Mouse (Mus musculus) embryo, embryonic 11.5 days (tissue): ENCODE data around the gene Col17a1.

Experiments
- DNase-seq: peaks from one replicate; pipeline ENCODE4 v3.0.0-alpha.2; 2012; ENCODE audit warnings: low read depth, low spot score

Gene Col17a1

GRCm38 (mm10) chr19:47667601-47668000, 24.3 kb downstream of the Col17a1 start:
- no peak for DNase-seq

GRCm38 (mm10) chr19:47659765-47660408, 32.0 kb downstream of the Col17a1 start:
- no peak for DNase-seq

- DNase-seq: peak; percentile 39
Observed at GRCm38 (mm10) chr19:47658914-47659535, 32.9 kb downstream of the Col17a1 start.

- DNase-seq: no peak
Observed at GRCm38 (mm10) chr19:47654896-47655295, 37.0 kb downstream of the Col17a1 start.

GRCm38 (mm10) chr19:47653173-47653572, 38.7 kb downstream of the Col17a1 start:
- no peak for DNase-seq

- no peak for DNase-seq
Observed at GRCm38 (mm10) chr19:47652255-47652654, 39.6 kb downstream of the Col17a1 start.

GRCm38 (mm10) chr19:47651160-47651480, 40.8 kb downstream of the Col17a1 start:
- no peak for DNase-seq

GRCm38 (mm10) chr19:47650366-47651159, 41.3 kb downstream of the Col17a1 start:
- no peak for DNase-seq

- DNase-seq: no peak
Observed at GRCm38 (mm10) chr19:47649071-47649470, 42.8 kb downstream of the Col17a1 start.

GRCm38 (mm10) chr19:47646508-47647120, 45.3 kb downstream of the Col17a1 start:
- no peak for DNase-seq

GRCm38 (mm10) chr19:47645583-47645982, 46.3 kb downstream of the Col17a1 start:
- no peak for DNase-seq

GRCm38 (mm10) chr19:47643910-47644309, 48.0 kb downstream of the Col17a1 start:
- no peak for DNase-seq

GRCm38 (mm10) chr19:47635380-47635779, 56.5 kb downstream of the Col17a1 start:
- DNase-seq: no peak

- no peak for DNase-seq
Observed at GRCm38 (mm10) chr19:47631799-47632198, 60.1 kb downstream of the Col17a1 start.

- no peak for DNase-seq
Observed at GRCm38 (mm10) chr19:47630381-47630780, 61.5 kb downstream of the Col17a1 start.

- DNase-seq: no peak
Observed at GRCm38 (mm10) chr19:47629068-47629467, 62.8 kb downstream of the Col17a1 start.

- no peak for DNase-seq
Observed at GRCm38 (mm10) chr19:47627450-47627849, 64.4 kb downstream of the Col17a1 start.

- no peak for DNase-seq
Observed at GRCm38 (mm10) chr19:47624940-47625711, 66.8 kb downstream of the Col17a1 start.

- no peak for DNase-seq
Observed at GRCm38 (mm10) chr19:47621478-47621877, 70.4 kb downstream of the Col17a1 start.

GRCm38 (mm10) chr19:47613442-47613841, 78.5 kb downstream of the Col17a1 start:
- DNase-seq: no peak

- no peak for DNase-seq
Observed at GRCm38 (mm10) chr19:47608513-47608912, 83.4 kb downstream of the Col17a1 start.
